Mouse (Mus musculus) neural tube, embryonic 11.5 days (tissue): Measurements from ENCODE around the gene Acot3. TPM values are rescaled to one million over a fixed set of nuclear protein-coding genes. Genes with fewer than 3 reads are reported as not detected.
"Not testable (repeated sequence)": the region's sequence is repeated elsewhere in the genome, so short reads cannot be mapped to it uniquely, and the experiment has no call there.

Experiments
- ATAC-seq: fragments of 200-750 bp; cut with Nextera tagmentation; 2 replicates; pipeline ENCODE4 v1.8.0; 2017; ENCODE audit warnings: moderate number of reproducible peaks, mild to moderate bottlenecking, moderate TSS enrichment, moderate library complexity; ENCODE audit not compliant: insufficient read depth, low FRiP score, low TSS enrichment
- DNase-seq: peaks from one replicate; pipeline ENCODE4 v3.0.0-alpha.2; 2015; ENCODE audit warnings: low spot score
- H3K27ac ChIP-seq: fragments of 300-500 bp; sonication (generic); 2 replicates; pipeline ENCODE4 v1.5.1; 2014; ENCODE audit warnings: low read depth, mild to moderate bottlenecking, low read length
- H3K27me3 ChIP-seq: fragments of 300-500 bp; sonication (generic); 2 replicates; pipeline ENCODE4 v1.6.1; 2014; ENCODE audit warnings: mild to moderate bottlenecking, low read length, mixed read lengths; ENCODE audit not compliant: control insufficient read depth, insufficient read depth
- H3K36me3 ChIP-seq: fragments of 300-500 bp; sonication (generic); 2 replicates; pipeline ENCODE4 v1.6.1; 2014; ENCODE audit warnings: mild to moderate bottlenecking, low read length, moderate library complexity, mixed read lengths; ENCODE audit not compliant: control insufficient read depth, insufficient read depth
- H3K4me1 ChIP-seq: fragments of 300-500 bp; sonication (generic); 2 replicates; pipeline ENCODE4 v1.6.1; 2014; ENCODE audit warnings: low read length, mixed read lengths; ENCODE audit not compliant: control insufficient read depth, insufficient read depth
- H3K4me2 ChIP-seq: fragments of 300-500 bp; sonication (generic); 2 replicates; pipeline ENCODE4 v1.6.1; 2014; ENCODE audit warnings: low read depth, mild to moderate bottlenecking, moderate library complexity
- H3K4me3 ChIP-seq: fragments of 300-500 bp; sonication (generic); 2 replicates; pipeline ENCODE4 v1.5.1; 2014; ENCODE audit warnings: low read depth, low read length
- H3K9ac ChIP-seq: fragments of 300-500 bp; sonication (generic); 2 replicates; pipeline ENCODE4 v1.6.1; 2014; ENCODE audit warnings: mild to moderate bottlenecking, low read length
- H3K9me3 ChIP-seq: fragments of 300-500 bp; sonication (generic); 2 replicates; pipeline ENCODE4 v1.6.1; 2016; ENCODE audit warnings: low read length; ENCODE audit not compliant: control insufficient read depth
- WGBS: fragments of 180-500 bp; shearing (Covaris S2); extraction: QIAGEN DNeasy Blood & Tissue Kit; methylation state at CpG from one replicate; pipeline ENCODE4 v1.1.7; 2014; 5-methylcytosine and 5-hydroxymethylcytosine counted together
- polyA plus RNA-seq: library from polyadenylated mRNA; unstranded; fragments of >200 nt; fragmentation: Nextera tagmentation; extraction: Ambion mirVana; gene quantifications from 2 replicates; pipeline ENCODE4 v1.2.1, GENCODE M21; 2014

Acot3 gene
- polyA plus RNA-seq, 1 experiment from 2014 or later = 0.20 TPM

DNA sequence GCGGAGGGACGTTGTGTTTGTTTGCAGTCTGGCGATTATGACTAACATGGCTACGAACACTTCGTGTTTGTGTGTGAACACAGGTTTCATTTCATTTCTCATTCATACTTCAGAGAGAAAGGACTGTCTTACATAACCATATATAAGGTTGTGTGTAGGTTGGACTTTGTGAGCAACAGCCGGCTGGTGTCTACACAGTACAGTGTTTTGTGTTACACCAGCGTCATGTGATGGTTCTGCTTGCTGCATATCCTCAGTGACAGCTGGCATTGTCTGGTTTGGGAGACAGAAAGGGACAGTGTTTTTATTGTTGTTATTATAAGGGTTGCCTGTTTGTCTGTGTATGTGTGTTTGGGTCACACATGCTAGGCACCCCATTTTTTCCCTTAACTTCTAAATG is 38.2 kb upstream of the Acot3 start:
- WGBS = 94% methylated on average over 7 of the region's 7 CpGs

DNA sequence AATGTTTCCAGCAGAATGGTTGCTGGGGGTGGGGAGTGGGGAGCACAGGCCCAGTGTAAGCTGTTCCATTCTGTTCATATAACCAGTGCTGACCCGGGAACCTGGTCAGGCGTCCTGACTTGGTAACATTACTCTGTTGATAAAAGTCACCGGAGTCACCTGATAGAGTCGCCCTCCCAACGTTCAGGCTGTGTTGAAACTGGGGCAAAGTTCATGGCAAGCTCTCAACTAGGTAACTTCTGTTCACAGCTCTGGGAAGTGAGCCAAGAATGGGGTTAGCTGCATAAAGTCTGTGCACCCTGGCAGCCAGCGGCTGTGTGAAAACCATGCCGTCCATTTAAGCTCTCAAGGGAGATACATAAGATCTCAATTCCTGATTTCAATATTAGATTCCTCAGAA is 31.4 kb upstream of the Acot3 start:
- not testable (repeated sequence) for H3K4me2 ChIP-seq, DNase-seq, H3K9me3 ChIP-seq, ATAC-seq, H3K9ac ChIP-seq, H3K4me1 ChIP-seq, H3K27ac ChIP-seq, H3K36me3 ChIP-seq, H3K4me3 ChIP-seq, H3K27me3 ChIP-seq
- 86% methylated on average over 7 of the region's 7 CpGs for WGBS

More for the DNA sequence above, 38.2 kb upstream of the Acot3 start:
- H3K27ac ChIP-seq = no peak overlapping the region
- no peak overlapping the region for H3K9ac ChIP-seq
- no peaks in the 10 kb centered on the region for H3K36me3 ChIP-seq
- H3K4me2 ChIP-seq = no peak overlapping the region
- H3K4me1 ChIP-seq = peaks cover 11% of the 10 kb centered on the region; the same call in 1 of the 2 replicates
- ATAC-seq = no peak
- DNase-seq = no peak
- H3K27me3 ChIP-seq = no peaks in the 10 kb centered on the region
- H3K9me3 ChIP-seq = no peaks in the 10 kb centered on the region
- no peak overlapping the region for H3K4me3 ChIP-seq

DNA sequence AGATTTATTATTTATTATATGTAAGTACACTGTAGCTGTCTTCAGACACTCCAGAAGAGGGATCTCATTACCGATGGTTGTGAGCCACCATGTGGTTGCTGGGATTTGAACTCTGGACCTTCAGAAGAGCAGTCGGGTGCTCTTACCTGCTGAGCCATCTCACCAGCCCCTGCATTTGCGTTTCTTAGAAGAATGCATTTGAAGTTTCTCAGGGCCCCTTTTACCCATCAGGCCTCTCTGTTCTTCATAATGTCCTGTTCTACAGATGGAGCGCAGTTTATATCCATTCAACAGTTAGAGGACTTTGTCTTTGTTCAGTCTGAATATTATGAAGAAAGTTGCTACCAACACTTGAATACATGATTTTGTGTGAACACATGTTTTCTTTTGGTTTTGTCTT is 29.7 kb upstream of the Acot3 start:
- H3K9ac ChIP-seq, H3K27me3 ChIP-seq, H3K36me3 ChIP-seq, H3K4me3 ChIP-seq, ATAC-seq, H3K27ac ChIP-seq, H3K4me2 ChIP-seq, H3K4me1 ChIP-seq, DNase-seq, H3K9me3 ChIP-seq: not testable (repeated sequence)
- 96% methylated on average over 4 of the region's 4 CpGs for WGBS

DNA sequence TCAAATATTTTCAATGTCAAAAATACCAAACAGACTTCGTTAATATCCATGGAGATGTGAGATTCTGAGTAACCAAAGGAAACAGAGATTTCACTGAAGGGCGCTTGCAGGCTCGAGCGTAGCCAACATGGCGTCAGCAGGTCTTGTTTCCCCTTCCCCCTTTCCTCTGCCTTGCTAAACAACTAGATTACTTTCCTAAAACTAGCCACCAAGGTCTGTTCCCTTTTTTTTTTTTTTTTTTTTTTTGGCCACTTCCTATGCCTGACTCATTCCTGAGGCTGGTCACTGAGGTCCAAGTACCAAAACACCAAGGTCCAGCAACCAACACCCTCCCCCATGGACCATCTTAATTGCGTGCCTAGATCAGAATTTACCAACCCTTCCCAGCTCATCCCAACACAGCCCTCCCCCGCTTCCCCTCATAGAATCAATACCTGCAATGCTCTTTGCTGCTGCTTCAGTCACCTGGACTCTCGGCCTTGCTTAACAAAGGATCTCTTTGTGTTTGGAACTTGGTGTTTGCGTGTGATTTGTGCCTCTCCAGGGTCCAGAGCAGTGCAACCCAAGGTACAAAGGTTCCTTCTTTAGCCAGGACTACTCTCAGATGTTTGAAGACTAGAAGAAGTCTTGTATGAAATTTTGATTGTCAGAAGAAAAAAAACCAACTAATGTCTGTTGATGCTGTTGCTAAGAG is 28.7 kb upstream of the Acot3 start:
- no peaks in the 10 kb centered on the region for H3K36me3 ChIP-seq
- ATAC-seq (no peak), DNase-seq (no peak)
- H3K9ac ChIP-seq = no peak overlapping the region
- no peaks in the 10 kb centered on the region for H3K27me3 ChIP-seq
- H3K4me1 ChIP-seq = no peaks in the 10 kb centered on the region
- H3K4me3 ChIP-seq = no peak overlapping the region
- no peak overlapping the region for H3K4me2 ChIP-seq
- no peak overlapping the region for H3K27ac ChIP-seq
- no peaks in the 10 kb centered on the region for H3K9me3 ChIP-seq
- WGBS = 89% methylated on average over 9 of the region's 9 CpGs

DNA sequence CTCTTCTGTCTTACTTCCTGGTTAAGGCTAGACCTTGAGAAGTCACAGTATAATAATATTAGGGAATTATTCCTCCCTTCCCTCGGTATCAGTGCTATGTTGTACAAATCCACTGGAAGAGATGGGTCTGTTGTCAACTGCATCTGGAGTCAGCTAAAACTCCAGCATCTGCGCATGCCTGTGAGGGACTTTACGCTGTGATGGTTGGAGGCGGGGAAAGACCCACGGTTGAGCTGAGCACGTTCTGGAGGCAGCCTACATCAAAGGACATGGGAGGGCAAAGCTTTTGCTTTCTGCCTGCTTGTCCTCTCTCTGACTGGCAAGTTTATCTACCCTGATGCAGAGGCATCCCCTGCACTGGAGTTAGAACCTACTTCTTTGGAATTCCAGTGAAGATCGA is 26.1 kb upstream of the Acot3 start:
- Histone ChIP-seq H3K36me3 (no peaks in the 10 kb centered on the region), H3K9ac (no peak overlapping the region), H3K9me3 (no peaks in the 10 kb centered on the region), H3K27me3 (no peaks in the 10 kb centered on the region), H3K4me3 (no peak overlapping the region), H3K4me1 (no peaks in the 10 kb centered on the region), H3K27ac (no peak overlapping the region), H3K4me2 (no peak overlapping the region)
- DNase-seq (no peak), ATAC-seq (no peak)
- 90% methylated on average over 7 of the region's 7 CpGs for WGBS

DNA sequence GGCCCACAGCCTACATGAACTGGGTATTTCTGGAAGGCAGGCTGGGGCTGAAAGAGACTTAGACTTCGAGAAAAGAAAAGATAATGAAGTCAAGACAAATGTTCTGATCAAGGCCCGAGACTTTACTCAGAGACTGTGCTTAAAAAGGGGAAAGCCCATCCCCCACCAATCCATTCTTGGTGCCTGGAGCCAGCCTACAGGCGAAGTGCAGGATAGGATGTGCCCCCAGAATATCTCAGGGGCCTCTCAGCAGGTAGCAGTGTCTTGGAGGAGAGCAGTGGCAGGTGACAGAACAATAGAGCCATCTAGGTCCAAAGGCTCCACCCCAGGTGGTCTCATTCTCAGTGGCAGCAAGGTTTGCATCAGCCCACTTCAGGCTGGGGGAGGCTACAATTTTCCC is 23.6 kb upstream of the Acot3 start:
- not testable (repeated sequence) for H3K9ac ChIP-seq, H3K36me3 ChIP-seq, H3K9me3 ChIP-seq, H3K4me1 ChIP-seq, ATAC-seq, H3K4me3 ChIP-seq, H3K27ac ChIP-seq, H3K27me3 ChIP-seq, H3K4me2 ChIP-seq, DNase-seq
- WGBS = 66% methylated on average over 3 of the region's 3 CpGs

DNA sequence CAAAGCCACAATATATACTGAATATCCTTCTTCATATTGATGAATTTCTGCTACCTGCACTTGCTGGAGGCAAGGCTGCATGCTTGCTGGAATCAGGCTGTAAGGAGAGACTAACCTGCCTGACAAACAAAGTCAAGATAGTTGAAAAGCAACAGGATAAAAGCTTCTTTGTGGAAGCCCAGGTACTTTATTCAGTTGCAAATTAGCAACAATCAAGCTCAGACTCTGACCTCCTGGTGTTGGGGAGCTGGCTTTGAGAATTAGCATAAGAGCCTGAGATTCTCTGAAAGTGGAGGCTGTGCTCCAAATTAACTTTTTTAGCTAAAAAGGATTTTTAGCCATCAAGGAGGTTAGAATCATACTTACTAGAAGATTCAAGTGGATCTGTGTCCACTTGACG is 22.9 kb upstream of the Acot3 start:
- DNase-seq, H3K4me3 ChIP-seq, H3K27ac ChIP-seq, H3K36me3 ChIP-seq, H3K9ac ChIP-seq, H3K4me2 ChIP-seq, H3K9me3 ChIP-seq, H3K27me3 ChIP-seq, H3K4me1 ChIP-seq, ATAC-seq: not testable (repeated sequence)
- WGBS = 90% methylated on average over 1 of the region's 1 CpGs

DNA sequence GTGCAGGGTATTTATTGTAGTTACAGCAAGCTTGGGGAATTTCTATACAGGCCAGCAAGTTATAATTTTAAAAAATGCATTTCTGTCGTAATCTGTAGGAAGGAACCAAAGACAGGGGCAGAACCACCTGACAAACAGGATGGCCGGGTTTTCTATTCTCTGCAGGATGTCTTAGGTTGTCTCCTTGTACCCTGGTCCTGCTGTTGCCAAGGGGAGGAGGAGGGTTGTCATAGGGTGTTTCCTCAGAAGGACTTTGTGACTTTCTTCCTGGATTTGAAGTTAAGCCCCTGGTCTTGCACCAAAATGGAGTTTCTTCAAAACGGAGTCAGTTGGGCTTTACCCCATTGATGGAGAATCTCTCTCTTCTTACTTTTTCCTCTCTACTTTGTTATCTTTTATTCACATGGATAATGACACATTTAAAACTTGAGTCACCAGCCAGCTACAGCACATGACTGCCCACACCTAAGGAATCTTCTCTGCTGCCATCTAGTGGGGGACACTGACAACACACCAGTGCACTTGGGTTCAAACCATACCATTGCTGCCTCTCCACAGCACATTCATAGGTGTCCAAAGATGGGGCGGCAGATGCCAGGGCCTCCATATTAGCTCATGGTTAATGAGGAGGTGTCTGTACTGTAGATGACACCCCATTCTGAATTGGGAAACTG is 21.1 kb upstream of the Acot3 start:
- peak; percentile 31; the same call in 1 of the 2 replicates for ATAC-seq
- 68% methylated on average over 4 of the region's 4 CpGs for WGBS

DNA sequence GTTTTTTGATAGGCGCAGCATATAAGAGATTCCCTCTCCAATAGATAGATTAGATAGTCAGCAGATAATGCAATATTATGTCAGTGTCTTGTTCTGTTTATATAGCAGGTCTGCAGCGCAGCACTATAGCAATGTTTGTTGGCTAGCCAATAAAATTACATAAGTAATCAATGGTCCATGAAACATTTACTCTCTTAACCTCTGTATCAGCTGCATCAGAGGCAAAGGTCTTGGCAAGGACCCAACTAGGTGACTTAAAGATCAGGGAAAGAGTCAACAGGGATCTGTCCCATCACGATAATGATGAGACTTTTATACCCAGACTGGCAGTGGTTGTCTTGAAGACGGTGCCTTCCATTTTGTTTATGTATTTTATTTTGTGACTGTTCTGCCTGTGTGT is 19.1 kb upstream of the Acot3 start:
- no peak overlapping the region for H3K4me3 ChIP-seq
- H3K9me3 ChIP-seq = no peaks in the 10 kb centered on the region
- H3K36me3 ChIP-seq = no peaks in the 10 kb centered on the region
- WGBS = 87% methylated on average over 4 of the region's 4 CpGs
- DNase-seq (no peak), ATAC-seq (no peak)
- H3K4me2 ChIP-seq = no peak overlapping the region
- no peaks in the 10 kb centered on the region for H3K27me3 ChIP-seq
- no peak overlapping the region for H3K27ac ChIP-seq
- H3K4me1 ChIP-seq = no peaks in the 10 kb centered on the region
- no peak overlapping the region for H3K9ac ChIP-seq

More for the DNA sequence above, 21.1 kb upstream of the Acot3 start:
- Histone ChIP-seq H3K36me3 (no peaks in the 10 kb centered on the region), H3K27ac (no peak overlapping the region), H3K4me3 (no peak overlapping the region), H3K4me2 (no peak overlapping the region), H3K9me3 (no peaks in the 10 kb centered on the region), H3K9ac (no peak overlapping the region), H3K4me1 (no peaks in the 10 kb centered on the region), H3K27me3 (no peaks in the 10 kb centered on the region)
- peak; percentile 68 for DNase-seq
